ENCODE assay signal across 23 mouse cellular contexts in the genomic region with DNA sequence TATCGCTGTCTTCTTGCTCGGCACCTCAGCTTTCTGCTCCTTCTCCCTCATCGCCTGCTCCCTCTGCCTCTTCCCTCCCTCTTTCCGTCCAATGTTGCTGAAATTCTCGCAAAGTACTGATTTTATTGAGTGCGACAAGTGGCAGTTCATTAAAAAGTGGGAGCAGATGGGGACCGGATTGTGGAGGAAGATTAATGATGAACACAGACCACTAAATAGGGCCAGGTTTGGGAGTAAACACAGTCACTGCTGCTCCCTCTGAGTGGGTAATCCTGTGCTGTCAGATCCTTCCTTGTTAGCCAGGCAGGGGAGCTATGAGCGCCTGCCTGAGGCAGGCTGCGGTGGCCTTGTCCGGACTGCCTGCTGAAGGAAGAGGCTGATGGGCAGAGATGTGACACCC.
DNase-seq lines count a peak whose midpoint lies in the region; ATAC-seq and TF ChIP-seq lines count a peak whose summit lies in the region.
"Had no signal": no experiment of that assay in that cellular context is flagged by ENCODE, and none has a peak within 500 bp of the region (broad histone marks: within the 10 kb centered on the region; RNA-seq: fewer than 3 reads in every experiment).

No protein-coding gene starts in this region.

- H3K4me1 ChIP-seq in lung, embryonic 14.5 days (ENCODE audit: insufficient read depth), result no peaks in the 10 kb centered on the region
- peaks cover 26% of the 10 kb centered on the region for H3K4me1 ChIP-seq in limb, embryonic 10.5 days
- H3K4me1 ChIP-seq: embryonic facial prominence, embryonic 13.5 days; hindbrain, embryonic 12.5 days had no signal

- H3K9me3 ChIP-seq in lung, embryonic 14.5 days (ENCODE audit: low read depth, low read length), result peaks cover 6% of the 10 kb centered on the region; the same call in 1 of the 2 replicates
- H3K9me3 ChIP-seq in limb, embryonic 10.5 days (replicated peaks), result no peaks in the 10 kb centered on the region
- H3K9me3 ChIP-seq: forebrain, embryonic 12.5 days had no signal

- H3K4me3 ChIP-seq in lung, embryonic 14.5 days (ENCODE audit: low read depth, low read length), result no peak overlapping the region
- H3K4me3 ChIP-seq in limb, embryonic 10.5 days, result no peak overlapping the region
- no peak overlapping the region for H3K4me3 ChIP-seq in gastrocnemius, adult 2 months
- H3K4me3 ChIP-seq: embryonic facial prominence, embryonic 13.5 days; forebrain, embryonic 12.5 days; heart, embryonic 10.5 days; hindbrain, embryonic 12.5 days had no signal

- no peaks in the 10 kb centered on the region for H3K27me3 ChIP-seq in lung, embryonic 14.5 days (ENCODE audit: insufficient read depth, low read length)
- peaks cover 10% of the 10 kb centered on the region; the same call in 1 of the 2 replicates for H3K27me3 ChIP-seq in limb, embryonic 10.5 days (ENCODE audit: low read depth, poor library complexity, severe bottlenecking)
- H3K27me3 ChIP-seq: embryonic facial prominence, embryonic 13.5 days had no signal

- H3K4me2 ChIP-seq in lung, embryonic 14.5 days, result no peak overlapping the region
- H3K4me2 ChIP-seq: embryonic facial prominence, embryonic 13.5 days; forebrain, embryonic 12.5 days; hindbrain, embryonic 12.5 days had no signal

- WGBS in lung, embryonic 14.5 days, result 58% methylated on average over 10 of the region's 10 CpGs
- 50% methylated on average over 10 of the region's 10 CpGs for WGBS in limb, embryonic 10.5 days

- H3K36me3 ChIP-seq in lung, embryonic 14.5 days (ENCODE audit: insufficient read depth), result no peaks in the 10 kb centered on the region
- no peaks in the 10 kb centered on the region for H3K36me3 ChIP-seq in limb, embryonic 10.5 days
- H3K36me3 ChIP-seq: embryonic facial prominence, embryonic 13.5 days; forebrain, embryonic 12.5 days; G1E; heart, embryonic 10.5 days; hindbrain, embryonic 12.5 days had no signal

- peak; percentile 11 for DNase-seq in lung, embryonic 14.5 days
- DNase-seq in lung, postnatal 14 days, result no peak
- peak; percentile 59 for DNase-seq in forelimb bud, embryonic 11.5 days (ENCODE audit: low read depth, low spot score)
- peak; percentile 35 for DNase-seq in limb, embryonic 10.5 days (ENCODE audit: low spot score)
- DNase-seq in MN1 (ENCODE audit: low spot score), result no peak
- DNase-seq in urinary bladder, postnatal 25 days (ENCODE audit: low spot score), result no peak
- no peak for DNase-seq in gastrocnemius, adult 2 months
- DNase-seq: adrenal gland, postnatal 10 days; cerebellum, adult 18-20 months; cerebellum, adult 9-11 months; cerebellum, postnatal 36 days; forebrain, postnatal 0 days; gastrocnemius, postnatal 36 days; heart, adult 11 months; heart, postnatal 10 days; heart, postnatal 4 days had no signal

- no peak overlapping the region for H3K27ac ChIP-seq in lung, embryonic 14.5 days (ENCODE audit: low read depth)
- no peak overlapping the region for H3K27ac ChIP-seq in limb, embryonic 10.5 days
- no peak overlapping the region for H3K27ac ChIP-seq in gastrocnemius, adult 2 months
- H3K27ac ChIP-seq: embryonic facial prominence, embryonic 13.5 days; forebrain, embryonic 12.5 days; heart, embryonic 10.5 days; hindbrain, embryonic 12.5 days had no signal

- TF ChIP-seq CTCF in lung, embryonic 14.5 days (IDR thresholded peaks at IDR 0.05; ENCODE audit: low read depth), result no peak
- TF ChIP-seq CTCF in gastrocnemius, adult 2 months (IDR thresholded peaks at IDR 0.05), result no peak

- no peak for ATAC-seq in lung, embryonic 14.5 days (ENCODE audit: insufficient read depth)
- ATAC-seq: CD4-positive, CD25-positive, alpha-beta regulatory T cell, adult 4 months; forebrain, postnatal 0 days; hindbrain, embryonic 16.5 days had no signal

- intact Hi-C loops in gastrocnemius, adult 2 months (cut with DNase I), result no loop called here

- H3K9ac ChIP-seq in lung, embryonic 14.5 days, result no peak overlapping the region
- H3K9ac ChIP-seq: embryonic facial prominence, embryonic 13.5 days; forebrain, embryonic 12.5 days; forebrain, postnatal 0 days; hindbrain, embryonic 12.5 days had no signal

Comparison
In these comparisons a context has a peak if more than half of its experiments do, and no peak if none do; other contexts are left out.
1. DNase-seq: peak in lung, embryonic 14.5 days (single experiment), forelimb bud, embryonic 11.5 days (single experiment) and limb, embryonic 10.5 days (single experiment); none in lung, postnatal 14 days (single experiment), MN1 (single experiment), urinary bladder, postnatal 25 days (single experiment) and gastrocnemius, adult 2 months (single experiment).